In the genomic region with DNA sequence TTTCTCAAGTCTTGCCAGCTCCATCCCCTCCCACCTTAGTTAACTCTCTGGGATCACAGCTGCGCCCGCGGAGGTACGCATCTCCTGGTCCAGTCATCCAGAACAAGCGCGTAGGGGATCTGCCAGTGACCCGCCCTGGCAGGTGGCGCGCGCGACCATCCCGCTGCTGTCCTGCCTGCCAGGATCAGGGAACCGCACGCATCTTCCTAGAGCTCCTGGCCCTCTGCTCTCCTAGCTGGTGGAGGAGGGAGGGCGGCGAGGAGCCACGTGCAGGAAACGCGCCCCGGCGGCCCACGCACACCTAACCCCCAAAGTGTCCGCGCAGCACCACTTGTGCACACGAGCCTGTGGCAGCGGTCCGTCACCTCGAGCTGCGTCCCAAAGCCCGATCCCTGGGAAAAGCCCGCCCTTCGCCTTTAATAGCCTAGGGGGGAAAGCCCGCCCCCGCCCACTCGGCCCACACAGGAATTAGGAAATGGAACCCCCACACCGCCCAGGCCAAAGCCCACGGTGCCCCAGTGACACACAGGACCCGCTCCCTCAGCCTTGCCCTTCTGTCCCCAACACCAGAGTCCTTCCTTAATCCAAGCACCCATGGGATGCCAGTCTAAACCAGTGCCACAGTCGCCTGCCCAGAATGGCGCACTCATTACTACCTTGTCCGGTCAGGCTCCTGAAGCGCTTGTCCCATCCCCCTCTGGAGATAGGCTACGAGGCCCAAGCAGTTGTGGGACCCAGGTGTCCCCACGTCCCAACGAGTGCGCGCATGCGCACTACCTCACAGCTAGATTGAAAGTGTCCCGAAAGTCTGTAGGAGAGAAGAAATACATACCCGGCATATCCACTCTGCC, we compare ENCODE assay signal across 9 mouse cellular contexts. TPM values are rescaled to one million over a fixed set of nuclear protein-coding genes. Genes with fewer than 3 reads are reported as not detected.
DNase-seq lines count a peak whose midpoint lies in the region; ATAC-seq and TF ChIP-seq lines count a peak whose summit lies in the region.
"Had no signal": no experiment of that assay in that cellular context is flagged by ENCODE, and none has a peak within 500 bp of the region (broad histone marks: within the 10 kb centered on the region; RNA-seq: fewer than 3 reads in every experiment).

No protein-coding gene starts in this region.

- no peak for TF ChIP-seq POLR2A in spleen, adult 2 months (IDR thresholded peaks at IDR 0.05; ENCODE audit: low read depth, low read length)
- no peak for TF ChIP-seq POLR2A in cerebellum, adult 2 months (IDR thresholded peaks at IDR 0.05; ENCODE audit: borderline replicate concordance, insufficient read depth, low read length)

- no peaks in the 10 kb centered on the region for H3K36me3 ChIP-seq in heart, embryonic 13.5 days
- no peaks in the 10 kb centered on the region for H3K36me3 ChIP-seq in kidney, embryonic 15.5 days
- H3K36me3 ChIP-seq in spleen, adult 2 months (ENCODE audit: control insufficient read depth, insufficient read depth, low read length), result no peaks in the 10 kb centered on the region

- H3K9me3 ChIP-seq in heart, embryonic 13.5 days, result no peaks in the 10 kb centered on the region
- no peaks in the 10 kb centered on the region for H3K9me3 ChIP-seq in kidney, embryonic 15.5 days (replicated peaks)

- DNase-seq in CD4-positive, CD25-positive, alpha-beta regulatory T cell, adult 2 months (ENCODE audit: low read depth, low spot score), result peak; percentile 70
- peak; percentile 7 for DNase-seq in adrenal gland, postnatal 14 days
- peak; percentile 1 for DNase-seq in lung, postnatal 14 days
- DNase-seq in spleen, adult 2 months (ENCODE audit: low read depth in 1 of 2, low spot score in 2 of 2), result peak in 1 of 2 experiments; percentile 31
- no peak for DNase-seq in layer of hippocampus, adult 8-10 months (ENCODE audit: low spot score in 2 of 2)
- DNase-seq in cerebellum, adult 2 months, result no peak

- no peak overlapping the region for H3K27ac ChIP-seq in heart, embryonic 13.5 days (replicated peaks)
- no peak overlapping the region for H3K27ac ChIP-seq in kidney, embryonic 15.5 days
- H3K27ac ChIP-seq in spleen, adult 2 months (ENCODE audit: insufficient read depth, low read length), result peak overlapping the region; percentile 21
- no peak overlapping the region for H3K27ac ChIP-seq in cerebellum, adult 2 months (ENCODE audit: insufficient read depth, low read length)

- peaks cover 46% of the 10 kb centered on the region for H3K27me3 ChIP-seq in heart, embryonic 13.5 days (replicated peaks)
- H3K27me3 ChIP-seq in kidney, embryonic 15.5 days, result peaks cover 43% of the 10 kb centered on the region
- no peaks in the 10 kb centered on the region for H3K27me3 ChIP-seq in spleen, adult 2 months (ENCODE audit: control insufficient read depth, insufficient read depth, low read length)
- no peaks in the 10 kb centered on the region; the same call in 1 of the 2 replicates for H3K27me3 ChIP-seq in cerebellum, adult 2 months (ENCODE audit: control insufficient read depth, insufficient read depth, low read length)

- H3K9ac ChIP-seq in heart, embryonic 13.5 days, result peak overlapping the region; percentile 44
- peak overlapping the region; percentile 36 for H3K9ac ChIP-seq in kidney, embryonic 15.5 days

- H3K4me1 ChIP-seq in heart, embryonic 13.5 days, result no peaks in the 10 kb centered on the region
- H3K4me1 ChIP-seq in kidney, embryonic 15.5 days, result no peaks in the 10 kb centered on the region
- no peaks in the 10 kb centered on the region for H3K4me1 ChIP-seq in spleen, adult 2 months (ENCODE audit: control insufficient read depth, insufficient read depth, insufficient read length)
- 0 out of 2 replicates have a peak, but pooled peaks cover 2% of the 10 kb centered on the region for H3K4me1 ChIP-seq in cerebellum, adult 2 months (ENCODE audit: control insufficient read depth, insufficient read depth, low read length)

- 13% methylated on average over 47 of the region's 50 CpGs for WGBS in heart, embryonic 13.5 days
- WGBS in kidney, embryonic 15.5 days, result 20% methylated on average over 50 of the region's 50 CpGs
- 32% methylated on average over 49 of the region's 50 CpGs for WGBS in spleen, adult 2 months
- 5% methylated on average over 48 of the region's 50 CpGs for WGBS in cerebellum, adult 2 months

- TF ChIP-seq CTCF in spleen, adult 2 months (IDR thresholded peaks at IDR 0.05; ENCODE audit: extremely low read depth, insufficient read depth, insufficient read length, insufficient replicate concordance), result no peak
- TF ChIP-seq CTCF in cerebellum, adult 2 months (IDR thresholded peaks at IDR 0.05; ENCODE audit: borderline replicate concordance, insufficient read depth, low read depth, low read length), result no peak

- peak overlapping the region; percentile 86 for H3K4me2 ChIP-seq in heart, embryonic 13.5 days
- H3K4me2 ChIP-seq in kidney, embryonic 15.5 days, result peak overlapping the region; percentile 89

- no peak for ATAC-seq in heart, embryonic 13.5 days (ENCODE audit: extremely low read depth, insufficient number of reproducible peaks, low FRiP score, low TSS enrichment)
- ATAC-seq in kidney, embryonic 15.5 days (replicated peaks; ENCODE audit: low FRiP score), result peak; percentile 56; the same call in 1 of the 2 replicates

- peak overlapping the region; percentile 55 for H3K4me3 ChIP-seq in heart, embryonic 13.5 days
- peak overlapping the region; percentile 52 for H3K4me3 ChIP-seq in kidney, embryonic 15.5 days (replicated peaks)
- peak overlapping the region; percentile 71 for H3K4me3 ChIP-seq in spleen, adult 2 months (ENCODE audit: extremely low read depth, insufficient read depth, insufficient read length)
- H3K4me3 ChIP-seq in cerebellum, adult 2 months (replicated peaks; ENCODE audit: insufficient read depth, low read depth, low read length), result no peak overlapping the region
- H3K4me3 ChIP-seq: myocyte had no signal

RNA-seq across cellular contexts. Expression of a gene that starts 46.6 kb away (rescaled TPM):
- 15.5 and 18.1 TPM in 2 replicates for total RNA-seq in adrenal gland, postnatal 14 days (2021)
- 0.41 and 0.62 TPM in 2 replicates for polyA plus RNA-seq in heart, embryonic 13.5 days (2015; fragmentation: Nextera tagmentation; extraction: Ambion mirVana)
- 5.7 and 6.3 TPM in 2 replicates for polyA plus RNA-seq in kidney, embryonic 15.5 days (2015; fragmentation: Nextera tagmentation; extraction: Ambion mirVana)
- polyA plus RNA-seq in spleen, adult 2 months (2012; rRNA removed), result not detected in 2 replicates
- total RNA-seq in layer of hippocampus, adult 8-10 months (2022), result 1 to 10 TPM; 2.2 to 3.5 (median 2.5) TPM
- 2.7 and 3.1 TPM in 2 replicates for polyA plus RNA-seq in cerebellum, adult 2 months (2012; rRNA removed)
- polyA plus RNA-seq: myocyte had no signal

Comparison
In these comparisons a context has a peak if more than half of its experiments do, and no peak if none do; other contexts are left out.
1. DNase-seq: peak in CD4-positive, CD25-positive, alpha-beta regulatory T cell, adult 2 months (single experiment), adrenal gland, postnatal 14 days (single experiment) and lung, postnatal 14 days (single experiment); none in layer of hippocampus, adult 8-10 months (0 of 2) and cerebellum, adult 2 months (0 of 2).